Mouse (Mus musculus): ENCODE measurements at regions not wholly inside any gene's neighbourhood (a gene's known extent, or its start where the extent isn't known, plus 50 kb on each side); places are given as distances from the start of the nearest gene placed in this dataset.

DNA sequence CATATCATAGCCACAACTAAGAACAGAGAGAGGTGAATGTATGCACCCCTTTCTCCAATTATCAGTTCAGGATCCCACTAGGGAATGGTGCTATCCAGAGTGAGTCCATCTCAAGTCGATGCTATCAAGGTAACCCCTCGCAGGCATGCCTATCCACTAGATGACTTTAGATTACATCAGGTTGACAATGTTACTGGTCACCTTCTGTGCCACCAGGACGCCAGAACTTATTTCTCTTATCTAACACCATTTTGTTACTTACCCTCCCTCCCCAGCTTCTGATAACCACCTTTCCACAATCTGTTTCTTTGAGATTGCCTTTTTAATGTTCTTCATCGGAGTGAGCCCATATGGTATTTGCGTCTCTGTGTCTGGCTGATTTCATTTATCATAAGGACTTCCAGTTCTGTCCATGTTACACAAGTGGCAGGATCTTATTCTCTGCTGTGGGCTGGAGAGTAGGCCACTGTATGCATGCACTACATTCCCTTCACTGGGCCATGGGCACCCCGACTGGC lies 57.9 kb upstream of the Klf13 start:
- TF ChIP-seq CTCF (IDR thresholded peaks at IDR 0.05; ENCODE audit: low read depth) (no peak), EP300 (IDR thresholded peaks at IDR 0.05; ENCODE audit: low read depth) (peak; percentile 100)

Data from liver, postnatal 0 days (tissue).